Mouse (Mus musculus) cerebellum, adult 18-20 months (tissue): ENCODE results near the gene Celf3.

Source experiments
- DNase-seq, 2 experiments: peaks; one replicate each; pipeline ENCODE4 v3.0.0; 2021

Celf3 gene

GRCm38 (mm10) chr3:94477981-94478422, at the start of gene Celf3:
TSS of gene Celf3 (plus strand) at chr3:94478295.
- DNase-seq = peak; percentile 78 to 82

GRCm38 (mm10) chr3:94430980-94431379, 47.1 kb upstream of the Celf3 start:
- no peak for DNase-seq

GRCm38 (mm10) chr3:94434305-94434704, 43.8 kb upstream of the Celf3 start:
- DNase-seq = no peak

- no peak for DNase-seq
Observed at GRCm38 (mm10) chr3:94436420-94436819, 41.7 kb upstream of the Celf3 start.

- no peak for DNase-seq
Observed at GRCm38 (mm10) chr3:94441182-94441581, 36.9 kb upstream of the Celf3 start.

- DNase-seq = peak; percentile 92 to 98
Observed at GRCm38 (mm10) chr3:94442951-94443596, 35.0 kb upstream of the Celf3 start, which contains the start of gene Mrpl9. TSS of gene Mrpl9 (plus strand) at chr3:94443318.

- DNase-seq = no peak
Observed at GRCm38 (mm10) chr3:94443597-94443964, 34.5 kb upstream of the Celf3 start, which contains the start of gene Oaz3. TSS of gene Oaz3 (minus strand) at chr3:94443915.

- no peak for DNase-seq
Observed at GRCm38 (mm10) chr3:94449377-94449776, 28.7 kb upstream of the Celf3 start.

GRCm38 (mm10) chr3:94456529-94457000, 21.5 kb upstream of the Celf3 start:
- peak; percentile 84 for DNase-seq

- no peak for DNase-seq
Observed at GRCm38 (mm10) chr3:94457055-94457454, 21.0 kb upstream of the Celf3 start.

- DNase-seq = no peak
Observed at GRCm38 (mm10) chr3:94459834-94460233, 18.3 kb upstream of the Celf3 start.

GRCm38 (mm10) chr3:94463926-94464578, 14.0 kb upstream of the Celf3 start:
- no peak for DNase-seq

GRCm38 (mm10) chr3:94465632-94466430, 12.3 kb upstream of the Celf3 start:
- no peak for DNase-seq

- DNase-seq = no peak
Observed at GRCm38 (mm10) chr3:94468931-94469330, 9.2 kb upstream of the Celf3 start.

GRCm38 (mm10) chr3:94472447-94473114, 5.5 kb upstream of the Celf3 start:
- no peak for DNase-seq

GRCm38 (mm10) chr3:94473115-94473505, 5.0 kb upstream of the Celf3 start:
- DNase-seq = no peak

GRCm38 (mm10) chr3:94473567-94474232, 4.4 kb upstream of the Celf3 start:
- no peak for DNase-seq

- DNase-seq = no peak
Observed at GRCm38 (mm10) chr3:94476301-94477035, 1.6 kb upstream of the Celf3 start.

GRCm38 (mm10) chr3:94477444-94477843, 651 bp upstream of the Celf3 start:
- peak in 1 of 2 experiments; percentile 54 for DNase-seq

- DNase-seq = peak in 1 of 2 experiments; percentile 49
Observed at GRCm38 (mm10) chr3:94478591-94479169, 585 bp downstream of the Celf3 start.

GRCm38 (mm10) chr3:94479564-94479963, 1.5 kb downstream of the Celf3 start:
- DNase-seq = no peak
